Mouse (Mus musculus) embryonic facial prominence, embryonic 12.5 days (tissue): ENCODE data around the gene Gjc2. TPM values are rescaled to one million over a fixed set of nuclear protein-coding genes. Genes with fewer than 3 reads are reported as not detected.

Experiments
- ATAC-seq: fragments of 200-750 bp; cut with Nextera tagmentation; 2 replicates; pipeline ENCODE4 v1.8.0; 2017; ENCODE audit not compliant: insufficient number of reproducible peaks, insufficient read depth, low FRiP score, low TSS enrichment
- H3K27ac ChIP-seq: fragments of 300-500 bp; sonication (generic); 2 replicates; pipeline ENCODE4 v1.5.1; 2016; ENCODE audit warnings: mild to moderate bottlenecking
- H3K27me3 ChIP-seq: fragments of 300-500 bp; sonication (generic); 2 replicates; pipeline ENCODE4 v1.6.1; 2016; ENCODE audit warnings: mild to moderate bottlenecking, moderate library complexity
- H3K36me3 ChIP-seq: fragments of 300-500 bp; sonication (generic); 2 replicates; pipeline ENCODE4 v1.6.1; 2016; ENCODE audit warnings: mild to moderate bottlenecking
- H3K4me1 ChIP-seq: fragments of 300-500 bp; sonication (generic); 2 replicates; pipeline ENCODE4 v1.6.1; 2016
- H3K4me2 ChIP-seq: fragments of 300-500 bp; sonication (generic); replicated peaks from 2 replicates; pipeline ENCODE4 v1.6.1; 2016; ENCODE audit warnings: mild to moderate bottlenecking, moderate library complexity
- H3K4me3 ChIP-seq: fragments of 300-500 bp; sonication (generic); 2 replicates; pipeline ENCODE4 v1.5.1; 2016; ENCODE audit warnings: mild to moderate bottlenecking
- H3K9ac ChIP-seq: fragments of 300-500 bp; sonication (generic); 2 replicates; pipeline ENCODE4 v1.6.1; 2016; ENCODE audit warnings: mild to moderate bottlenecking, moderate library complexity
- H3K9me3 ChIP-seq: fragments of 300-500 bp; sonication (generic); 2 replicates; pipeline ENCODE4 v1.6.1; 2016; ENCODE audit warnings: mild to moderate bottlenecking, moderate library complexity
- WGBS: fragments of 180-500 bp; shearing (Covaris S2); methylation state at CpG from one replicate; pipeline ENCODE4 v1.1.7; 2016; 5-methylcytosine and 5-hydroxymethylcytosine counted together
- polyA plus RNA-seq: library from polyadenylated mRNA; unstranded; fragments of >200 nt; fragmentation: Nextera tagmentation; extraction: Ambion mirVana; gene quantifications from 2 replicates; pipeline ENCODE4 v1.2.1, GENCODE M21; 2016

The Gjc2 gene
- polyA plus RNA-seq, 1 experiment from 2014 or later, result 1.00 TPM

DNA sequence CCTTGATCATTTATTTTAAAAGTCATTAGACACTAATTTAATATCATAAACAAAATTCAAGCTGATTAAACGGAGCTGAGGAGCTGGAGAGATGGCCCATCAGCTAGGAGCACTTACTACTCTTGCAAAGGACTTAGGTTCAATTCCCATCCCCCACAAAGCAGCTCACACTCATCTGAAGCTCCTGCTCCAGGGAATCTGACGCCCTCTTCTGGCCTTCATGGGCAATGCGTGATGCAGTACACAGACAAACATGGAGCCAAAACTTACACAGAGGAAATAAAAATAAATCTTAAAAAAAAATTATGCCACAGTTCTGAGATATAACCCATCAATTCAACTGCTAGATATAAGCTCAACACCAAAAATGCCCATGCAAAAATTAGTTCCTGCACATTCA lies 31.3 kb downstream of the Gjc2 start:
- no peak overlapping the region for H3K4me2 ChIP-seq
- H3K4me3 ChIP-seq, result no peak overlapping the region
- no peak overlapping the region for H3K9ac ChIP-seq
- H3K27me3 ChIP-seq, result no peaks in the 10 kb centered on the region
- H3K36me3 ChIP-seq, result 0 out of 2 replicates have a peak, but pooled peaks cover 11% of the 10 kb centered on the region
- ATAC-seq, result no peak
- no peaks in the 10 kb centered on the region for H3K4me1 ChIP-seq
- no peaks in the 10 kb centered on the region for H3K9me3 ChIP-seq
- H3K27ac ChIP-seq, result no peak overlapping the region
- WGBS, result 28% methylated on average over 3 of the region's 3 CpGs

DNA sequence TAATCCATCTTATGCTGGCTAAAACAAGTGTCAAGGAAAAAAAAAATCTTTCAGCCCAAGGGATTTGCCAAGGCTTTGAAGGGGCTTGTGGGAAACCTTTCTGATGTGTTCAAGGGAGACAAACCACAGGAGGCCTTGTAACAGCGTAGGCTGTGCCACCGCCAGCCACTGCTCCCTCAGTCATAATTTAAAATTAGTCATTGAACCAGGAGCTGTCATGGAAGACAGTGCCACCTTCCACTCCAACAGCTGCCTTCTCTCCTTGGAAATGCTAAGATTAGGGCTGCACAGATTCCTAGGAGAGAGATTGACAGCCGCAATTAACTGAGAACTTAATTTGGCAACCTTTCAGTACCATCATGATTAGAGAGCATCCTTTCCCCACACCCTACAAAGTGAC lies 33.7 kb downstream of the Gjc2 start:
- Histone ChIP-seq H3K36me3 (no peaks in the 10 kb centered on the region), H3K9me3 (no peaks in the 10 kb centered on the region), H3K27me3 (no peaks in the 10 kb centered on the region), H3K9ac (no peak overlapping the region), H3K4me3 (no peak overlapping the region), H3K4me1 (no peaks in the 10 kb centered on the region), H3K27ac (no peak overlapping the region), H3K4me2 (no peak overlapping the region)
- WGBS, result 72% methylated on average over 3 of the region's 3 CpGs
- no peak for ATAC-seq

DNA sequence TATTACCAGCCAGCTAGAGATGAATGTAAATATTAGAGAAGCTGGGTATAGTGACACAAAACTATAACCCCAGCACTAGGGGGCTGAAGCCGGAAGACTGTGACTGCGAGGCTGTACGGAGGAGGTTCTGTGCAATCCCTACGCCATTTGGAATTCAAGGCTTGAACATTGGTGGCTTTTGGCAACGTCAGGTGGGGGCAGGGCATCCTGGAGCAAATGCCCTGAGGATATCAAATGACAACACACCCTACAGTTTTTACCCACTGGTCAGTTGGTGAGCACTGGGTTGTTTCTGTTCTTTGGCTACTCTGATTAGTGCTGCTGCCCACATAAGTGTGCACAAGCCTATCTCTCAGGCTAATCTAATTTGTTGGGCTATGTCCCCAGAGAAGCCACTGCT lies 40.1 kb downstream of the Gjc2 start:
- Histone ChIP-seq H3K27ac (no peak overlapping the region), H3K4me1 (no peaks in the 10 kb centered on the region), H3K4me2 (no peak overlapping the region), H3K27me3 (peaks cover 21% of the 10 kb centered on the region), H3K4me3 (no peak overlapping the region), H3K9ac (no peak overlapping the region), H3K36me3 (no peaks in the 10 kb centered on the region), H3K9me3 (no peaks in the 10 kb centered on the region)
- 65% methylated on average over 5 of the region's 5 CpGs for WGBS
- no peak for ATAC-seq

DNA sequence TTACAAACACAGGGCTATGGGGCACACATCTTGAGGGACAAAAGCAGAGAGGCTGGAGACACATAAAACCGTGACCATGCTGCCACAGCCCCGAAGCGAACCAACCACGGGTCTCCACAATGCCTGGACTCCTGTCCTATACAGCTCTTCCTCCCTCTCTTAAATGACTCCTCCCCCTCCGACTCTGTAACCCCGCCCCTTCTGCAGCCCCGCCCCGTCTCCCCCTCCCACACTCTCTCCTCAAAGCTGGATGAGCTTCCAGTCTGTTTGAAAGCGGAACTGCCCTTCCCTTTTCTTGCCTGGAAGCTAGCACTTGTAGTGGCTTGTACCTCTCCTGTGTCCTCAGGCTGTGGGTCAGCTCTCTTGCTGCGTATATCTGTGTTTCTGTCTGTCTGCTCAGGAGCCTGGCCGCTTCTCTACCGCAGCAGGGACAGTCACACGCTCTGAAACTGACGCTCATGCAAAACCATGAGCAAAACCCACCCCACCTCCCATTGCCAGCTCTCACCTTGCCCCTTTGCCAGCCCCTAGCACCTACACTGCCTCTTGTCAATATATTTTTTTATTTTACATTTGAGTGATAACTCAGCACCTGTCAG lies 41.1 kb downstream of the Gjc2 start:
- Histone ChIP-seq H3K4me3 (no peak overlapping the region), H3K9ac (no peak overlapping the region), H3K27ac (no peak overlapping the region), H3K4me2 (peak overlapping the region; percentile 30), H3K4me1 (no peaks in the 10 kb centered on the region), H3K36me3 (no peaks in the 10 kb centered on the region), H3K27me3 (peaks cover 32% of the 10 kb centered on the region), H3K9me3 (no peaks in the 10 kb centered on the region)
- 9% methylated on average over 14 of the region's 14 CpGs for WGBS
- 0 out of 2 replicates have a peak, but pooled peaks have one; percentile 28 for ATAC-seq

DNA sequence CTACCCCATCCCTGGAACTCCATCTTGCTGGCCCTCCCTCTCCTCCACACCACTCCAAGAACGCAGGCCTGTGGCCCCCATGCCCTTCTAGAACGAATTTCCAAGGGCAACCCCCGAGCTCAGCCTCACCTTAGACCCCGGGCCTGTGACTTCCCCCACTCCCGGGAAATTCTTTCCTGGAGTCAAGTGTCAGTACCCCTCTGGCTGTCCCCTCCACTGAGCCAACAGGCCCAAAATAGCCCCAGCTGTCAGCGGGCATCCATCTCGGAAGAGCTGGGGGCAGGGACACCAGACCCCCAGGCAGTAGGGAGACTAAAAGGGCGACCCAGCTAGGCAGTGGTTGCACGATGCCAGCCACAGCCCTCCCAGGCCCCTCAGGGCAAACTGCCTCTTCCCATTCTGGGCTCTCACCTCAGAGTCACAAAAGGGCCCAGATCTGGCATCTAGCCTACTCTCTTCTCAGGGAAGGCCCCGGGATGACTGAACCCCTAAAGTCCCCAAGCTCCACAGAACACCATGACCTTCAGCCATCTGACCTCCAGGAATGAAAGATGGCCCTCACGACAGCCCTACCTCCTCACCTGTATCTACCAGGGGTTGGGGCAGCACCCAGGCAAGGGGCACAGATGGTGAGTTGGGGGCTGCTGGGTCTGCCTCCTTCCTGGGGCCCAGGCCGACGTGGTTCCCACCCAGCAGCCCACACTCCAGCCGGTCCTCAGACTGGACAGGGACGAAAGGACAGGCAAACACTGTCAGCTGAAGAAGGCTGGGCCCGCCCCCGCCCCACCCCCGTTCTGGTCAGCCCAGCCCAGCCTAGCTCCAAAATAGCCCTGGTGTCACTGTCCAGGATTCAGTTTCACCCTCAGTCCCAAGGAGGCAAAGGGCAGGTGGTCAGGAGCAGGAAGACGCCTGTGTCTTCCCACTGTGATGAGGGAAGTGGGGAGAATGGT lies 44.2 kb downstream of the Gjc2 start:
- peaks cover 63% of the 10 kb centered on the region for H3K27me3 ChIP-seq
- no peaks in the 10 kb centered on the region for H3K36me3 ChIP-seq
- 0 out of 2 replicates have a peak overlapping the region, but pooled peaks have one; percentile 9 for H3K9ac ChIP-seq
- no peak overlapping the region for H3K4me3 ChIP-seq
- H3K9me3 ChIP-seq, result no peaks in the 10 kb centered on the region
- peaks cover 9% of the 10 kb centered on the region for H3K4me1 ChIP-seq
- 44% methylated on average over 19 of the region's 19 CpGs for WGBS
- H3K27ac ChIP-seq, result no peak overlapping the region
- ATAC-seq, result no peak
- H3K4me2 ChIP-seq, result no peak overlapping the region

DNA sequence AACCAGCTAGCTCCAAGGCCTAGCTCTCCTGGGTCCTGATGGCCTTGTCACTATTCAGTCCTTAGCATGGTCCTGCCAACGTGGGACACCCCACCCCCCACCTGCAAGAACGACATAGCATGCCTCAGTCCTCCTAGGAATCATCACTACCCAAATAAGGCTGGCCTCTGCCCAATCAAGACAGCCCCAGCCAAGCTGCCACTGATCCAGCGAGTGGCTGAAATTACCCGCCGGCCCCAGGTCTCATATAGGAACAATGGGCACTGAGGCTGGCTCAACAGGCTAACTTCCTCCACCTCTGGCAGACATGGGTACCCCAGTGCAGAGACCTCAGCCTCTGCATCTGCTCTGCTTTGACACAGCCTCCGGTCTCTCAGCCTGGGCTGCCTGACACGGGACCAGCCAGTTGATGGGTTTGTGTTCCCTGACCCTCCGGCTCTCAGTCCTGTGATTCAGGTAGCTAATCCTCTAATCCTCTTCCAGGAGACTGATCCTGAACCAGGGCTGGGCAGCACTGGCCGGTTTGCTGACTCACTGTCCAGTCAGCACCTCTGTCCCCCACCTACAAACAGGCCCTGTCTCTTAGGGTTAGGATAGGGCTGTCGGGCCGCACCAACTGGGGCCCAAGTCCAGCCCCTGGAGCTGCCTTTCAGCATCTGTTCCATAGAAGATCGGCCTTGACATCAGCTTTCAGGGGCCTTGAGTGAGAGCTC lies 45.9 kb downstream of the Gjc2 start:
- whole genome bisulfite sequencing, result 56% methylated on average over 12 of the region's 12 CpGs

DNA sequence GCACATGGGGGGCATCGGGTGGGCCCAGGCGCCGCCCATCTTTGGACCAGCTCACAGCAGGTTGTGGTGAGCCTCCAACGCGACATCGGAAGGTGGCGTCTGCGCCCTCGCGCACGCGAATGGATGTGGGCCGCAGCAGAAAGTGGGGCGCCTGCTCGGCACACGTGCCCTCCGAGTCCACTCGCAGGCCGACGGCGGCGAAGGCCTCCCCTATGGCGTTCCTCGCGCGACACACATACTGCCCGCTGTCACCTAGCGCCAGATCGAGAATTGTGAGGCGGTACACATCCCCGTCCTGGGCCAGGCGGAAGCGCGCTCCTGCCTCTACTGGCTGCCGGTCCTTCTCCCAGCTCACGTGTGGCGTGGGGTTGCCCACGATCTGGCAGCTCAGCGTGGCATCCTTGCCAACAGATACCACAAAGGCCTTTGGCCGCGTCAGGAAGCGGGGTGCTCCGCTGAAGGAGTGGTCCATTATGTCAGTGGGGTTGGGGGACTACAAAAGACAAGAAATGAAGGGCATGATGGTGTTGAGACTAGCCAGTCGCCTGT lies 47.0 kb downstream of the Gjc2 start, which contains the start of gene Obscn:
TSS of gene Obscn (minus strand) at position 499 of the 549 bp plus-strand sequence.
- Histone ChIP-seq H3K36me3 (no peaks in the 10 kb centered on the region), H3K9me3 (no peaks in the 10 kb centered on the region), H3K27me3 (peaks cover 85% of the 10 kb centered on the region), H3K4me3 (peak within 1 kb of the TSS; percentile 23), H3K27ac (no peak within 1 kb of the TSS), H3K9ac (no peak within 1 kb of the TSS), H3K4me1 (peaks cover 9% of the 10 kb centered on the region), H3K4me2 (peak within 1 kb of the TSS; percentile 44)
- ATAC-seq, result no peak
- 15% methylated on average over 44 of the region's 44 CpGs for WGBS

More for the DNA sequence above, 45.9 kb downstream of the Gjc2 start:
- Histone ChIP-seq H3K36me3 (no peaks in the 10 kb centered on the region), H3K4me1 (peaks cover 9% of the 10 kb centered on the region), H3K4me2 (no peak overlapping the region), H3K27ac (no peak overlapping the region), H3K9me3 (no peaks in the 10 kb centered on the region), H3K9ac (no peak overlapping the region), H3K4me3 (no peak overlapping the region), H3K27me3 (peaks cover 79% of the 10 kb centered on the region)
- no peak for ATAC-seq

DNA sequence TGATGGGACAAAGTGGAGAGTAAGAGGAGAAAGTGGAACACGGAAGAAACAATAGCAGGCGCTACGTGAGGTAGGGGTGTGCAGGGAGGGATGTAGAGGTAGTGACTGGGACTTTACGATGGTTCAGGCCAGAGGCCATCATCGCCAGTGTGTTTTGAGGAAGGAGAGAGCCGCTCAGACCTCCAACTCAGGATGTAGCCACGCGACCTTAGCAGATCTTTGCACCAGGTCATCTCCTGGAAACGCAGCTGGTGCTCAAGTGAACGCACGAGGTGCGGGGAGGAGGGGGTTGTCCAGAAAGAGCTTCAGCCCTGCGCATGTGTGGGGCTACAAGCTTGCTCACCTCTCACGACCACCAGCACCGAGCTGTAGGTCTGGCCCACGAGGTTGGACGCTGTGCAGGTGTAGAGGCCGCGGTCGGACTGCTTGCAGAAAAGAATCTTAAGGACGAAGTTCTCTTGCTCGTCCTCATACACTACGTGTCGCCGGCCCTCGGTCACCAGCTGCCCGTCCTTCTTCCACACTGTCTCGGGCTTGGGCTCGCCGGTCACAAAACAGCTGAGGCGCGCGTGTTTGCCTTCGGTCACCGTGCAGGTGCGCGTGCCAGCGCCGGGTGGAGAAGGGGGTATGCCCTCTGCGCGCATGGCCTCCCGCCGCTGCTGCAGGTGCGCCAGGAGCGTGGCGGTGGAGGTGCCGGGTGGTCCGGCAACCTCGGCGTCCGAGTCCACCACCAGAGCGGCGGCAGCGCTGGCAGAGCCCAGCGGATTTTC lies 47.8 kb downstream of the Gjc2 start:
- Histone ChIP-seq H3K9me3 (no peaks in the 10 kb centered on the region), H3K27ac (no peak overlapping the region), H3K27me3 (peaks cover 83% of the 10 kb centered on the region), H3K9ac (no peak overlapping the region), H3K36me3 (no peaks in the 10 kb centered on the region), H3K4me3 (peak overlapping the region; percentile 23), H3K4me1 (peaks cover 9% of the 10 kb centered on the region), H3K4me2 (peak overlapping the region; percentile 44)
- WGBS, result 6% methylated on average over 55 of the region's 55 CpGs
- no peak for ATAC-seq

DNA sequence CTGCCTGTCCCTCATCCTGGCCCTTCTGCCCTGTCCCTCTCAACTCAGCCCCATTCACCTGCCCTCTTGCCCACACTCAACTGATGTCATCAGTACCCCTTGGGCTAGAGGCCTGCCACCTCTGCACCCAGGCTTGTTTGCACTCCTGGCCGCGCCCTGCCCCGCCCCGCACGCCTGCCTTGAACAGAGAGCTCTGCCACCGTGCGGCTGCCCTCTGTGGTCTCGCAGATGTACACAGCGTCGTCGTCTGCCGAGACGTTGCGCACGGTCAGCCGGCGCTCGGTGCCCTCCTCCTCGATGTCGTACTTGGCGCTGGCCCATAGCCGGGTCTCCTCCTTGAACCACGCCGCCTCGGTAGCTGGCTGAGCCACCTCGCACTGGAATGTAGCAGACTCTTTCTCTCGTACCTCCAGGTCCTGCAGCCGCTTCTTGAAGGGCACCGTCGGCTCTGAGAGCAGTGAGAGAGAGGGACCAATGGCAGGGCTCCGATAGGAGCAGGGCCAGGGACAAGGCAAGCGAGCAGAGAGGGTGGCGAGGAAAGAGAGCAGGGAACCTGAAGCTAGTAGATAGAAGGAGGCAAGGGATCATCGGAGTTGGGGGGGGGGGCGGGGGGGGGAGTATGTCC lies 48.5 kb downstream of the Gjc2 start:
- Histone ChIP-seq H3K4me2 (peak overlapping the region; percentile 44; the same call in 1 of the 2 replicates), H3K9me3 (no peaks in the 10 kb centered on the region), H3K27me3 (peaks cover 82% of the 10 kb centered on the region), H3K4me3 (0 out of 2 replicates have a peak overlapping the region, but pooled peaks have one; percentile 23), H3K4me1 (peaks cover 9% of the 10 kb centered on the region), H3K9ac (no peak overlapping the region), H3K27ac (no peak overlapping the region), H3K36me3 (no peaks in the 10 kb centered on the region)
- ATAC-seq, result no peak
- 4% methylated on average over 34 of the region's 35 CpGs for WGBS

DNA sequence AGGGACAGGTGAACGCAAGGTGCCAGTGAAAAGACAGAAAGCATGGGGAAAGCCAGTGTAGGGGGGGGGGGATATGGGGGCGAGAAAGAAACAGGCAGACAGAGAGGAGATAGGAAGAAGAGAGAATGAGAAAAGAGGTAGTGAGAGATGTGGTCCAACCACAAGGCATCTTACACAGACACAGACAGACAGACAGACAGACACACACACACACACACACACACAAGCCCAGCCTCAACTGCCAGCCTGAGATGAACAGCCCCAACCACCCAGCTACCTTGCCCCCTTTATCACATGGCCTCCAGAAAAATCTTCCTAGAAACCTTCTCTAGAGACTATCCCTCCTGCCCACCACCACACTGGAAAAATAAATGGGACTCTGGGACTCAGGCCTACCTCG lies 50.9 kb downstream of the Gjc2 start:
- Histone ChIP-seq H3K4me2 (no peak overlapping the region), H3K4me3 (no peak overlapping the region), H3K27me3 (peaks cover 58% of the 10 kb centered on the region), H3K9ac (no peak overlapping the region), H3K9me3 (no peaks in the 10 kb centered on the region), H3K36me3 (no peaks in the 10 kb centered on the region), H3K4me1 (peaks cover 9% of the 10 kb centered on the region), H3K27ac (no peak overlapping the region)
- no peak for ATAC-seq
- WGBS, result 95% methylated on average over 1 of the region's 3 CpGs
